Mouse (Mus musculus) neural tube, embryonic 13.5 days (tissue): ENCODE data around the gene 4921507P07Rik. TPM values are rescaled to one million over a fixed set of nuclear protein-coding genes. Genes with fewer than 3 reads are reported as not detected.

Source experiments
- ATAC-seq: fragments of 200-750 bp; cut with Nextera tagmentation; 2 replicates; pipeline ENCODE4 v1.8.0; 2017; ENCODE audit warnings: low read depth, mild to moderate bottlenecking, moderate TSS enrichment, moderate library complexity
- H3K27ac ChIP-seq: fragments of 300-500 bp; sonication (generic); replicated peaks from 2 replicates; pipeline ENCODE4 v1.5.1; 2015; ENCODE audit warnings: moderate library complexity, mild to moderate bottlenecking, inconsistent platforms
- H3K27me3 ChIP-seq: fragments of 300-500 bp; sonication (generic); 2 replicates; pipeline ENCODE4 v1.6.1; 2015; ENCODE audit warnings: mild to moderate bottlenecking, inconsistent platforms
- H3K36me3 ChIP-seq: fragments of 300-500 bp; sonication (generic); 2 replicates; pipeline ENCODE4 v1.6.1; 2015; ENCODE audit warnings: mild to moderate bottlenecking, inconsistent platforms
- H3K4me1 ChIP-seq: fragments of 300-500 bp; sonication (generic); replicated peaks from 2 replicates; pipeline ENCODE4 v1.6.1; 2015; ENCODE audit warnings: inconsistent platforms
- H3K4me2 ChIP-seq: fragments of 300-500 bp; sonication (generic); 2 replicates; pipeline ENCODE4 v1.6.1; 2015; ENCODE audit warnings: inconsistent platforms, mild to moderate bottlenecking, moderate library complexity
- H3K4me3 ChIP-seq: fragments of 300-500 bp; sonication (generic); 2 replicates; pipeline ENCODE4 v1.5.1; 2015; ENCODE audit warnings: mild to moderate bottlenecking, inconsistent platforms
- H3K9ac ChIP-seq: fragments of 300-500 bp; sonication (generic); 2 replicates; pipeline ENCODE4 v1.6.1; 2015; ENCODE audit warnings: moderate library complexity, mild to moderate bottlenecking, inconsistent platforms
- H3K9me3 ChIP-seq: fragments of 300-500 bp; sonication (generic); 2 replicates; pipeline ENCODE4 v1.6.1; 2016; ENCODE audit warnings: inconsistent platforms
- WGBS: fragments of 180-500 bp; shearing (Covaris S2); methylation state at CpG from one replicate; pipeline ENCODE4 v1.1.7; 2015; 5-methylcytosine and 5-hydroxymethylcytosine counted together
- microRNA-seq: library from miRNA; unstranded; fragments of <30 nt; microRNA quantifications from one replicate; pipeline ENCODE4, GENCODE M21; 2016
- polyA plus RNA-seq: library from polyadenylated mRNA; unstranded; fragments of >200 nt; fragmentation: Nextera tagmentation; extraction: Ambion mirVana; gene quantifications from 2 replicates; pipeline ENCODE4 v1.2.1, GENCODE M21; 2015

4921507P07Rik gene
- polyA plus RNA-seq, 1 experiment from 2014 or later = 1.7 TPM

- ATAC-seq = no peak
- H3K9ac ChIP-seq = no peak overlapping the region
- no peak overlapping the region for H3K4me2 ChIP-seq
- no peak overlapping the region for H3K4me3 ChIP-seq
- no peaks in the 10 kb centered on the region for H3K36me3 ChIP-seq
- no peaks in the 10 kb centered on the region for H3K27me3 ChIP-seq
- no peak overlapping the region for H3K27ac ChIP-seq
- no peaks in the 10 kb centered on the region for H3K9me3 ChIP-seq
- WGBS = 78% methylated on average over 8 of the region's 8 CpGs
- H3K4me1 ChIP-seq = peaks cover 7% of the 10 kb centered on the region; the same call in 1 of the 2 replicates
Observed at GRCm38 (mm10) chr6:50525846-50526245, 70.6 kb downstream of the 4921507P07Rik start.

GRCm38 (mm10) chr6:50524261-50524896 lies 72.1 kb downstream of the 4921507P07Rik start:
- no peak for ATAC-seq
- Histone ChIP-seq H3K9ac (no peak overlapping the region), H3K27me3 (no peaks in the 10 kb centered on the region), H3K4me1 (peaks cover 7% of the 10 kb centered on the region; the same call in 1 of the 2 replicates), H3K4me2 (no peak overlapping the region), H3K36me3 (no peaks in the 10 kb centered on the region), H3K4me3 (no peak overlapping the region), H3K27ac (no peak overlapping the region), H3K9me3 (no peaks in the 10 kb centered on the region)
- WGBS = 89% methylated on average over 10 of the region's 10 CpGs

Small RNA genes within 50 kb of the gene (microRNA-seq; reads per million reads assigned to microRNA genes)
- not detected for gene Mir6371

Other genes starting within 250 kb of the 4921507P07Rik start
- 5.0 and 5.1 TPM in 2 replicates for gene Osbpl3, start 140.4 kb downstream of the 4921507P07Rik start, polyA plus RNA-seq
- 87.9 and 88.2 TPM in 2 replicates for gene Cycs, start 30.1 kb downstream of the 4921507P07Rik start, polyA plus RNA-seq
- gene Npvf, start 57.8 kb upstream of the 4921507P07Rik start, polyA plus RNA-seq = not detected in 2 replicates